Mouse (Mus musculus): ENCODE data around the gene Ddah2. TPM values are rescaled to one million over a fixed set of nuclear protein-coding genes. Genes with fewer than 3 reads are reported as not detected.

Gene Ddah2
- polyA plus RNA-seq, 1 experiment = 52.8 TPM

DNA sequence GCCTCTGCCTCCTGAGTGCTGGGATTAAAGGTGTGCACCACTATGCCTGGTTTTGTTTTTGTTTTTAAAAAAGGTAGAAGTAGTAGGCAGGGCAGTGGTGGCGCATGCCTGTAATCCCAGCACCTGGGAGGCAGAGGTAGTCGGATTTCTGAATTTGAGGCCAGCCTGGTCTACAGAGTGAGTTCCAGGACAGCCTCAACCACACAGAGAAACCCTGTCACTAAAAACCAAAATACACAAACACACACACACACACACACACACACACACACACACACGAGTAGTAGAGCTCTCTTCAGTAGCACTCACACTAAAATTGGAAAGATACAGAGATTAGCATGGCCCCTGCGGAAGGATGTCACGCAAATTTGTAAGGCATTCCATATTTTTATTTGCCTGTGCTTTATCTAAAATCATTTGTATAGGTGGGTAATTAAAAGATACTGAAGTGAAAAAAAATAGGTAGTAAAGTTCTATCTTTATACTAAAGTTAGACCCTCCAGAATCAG is 9.8 kb upstream of the Ddah2 start:
- peaks cover 14% of the 10 kb centered on the region for H3K4me1 ChIP-seq (ENCODE audit: control insufficient read depth, insufficient read depth, low read length)
- no peak for TF ChIP-seq POLR2A (IDR thresholded peaks at IDR 0.05; ENCODE audit: low read depth, low read length)
- no peak for TF ChIP-seq CTCF (IDR thresholded peaks at IDR 0.05; ENCODE audit: borderline replicate concordance, insufficient read depth, low read length)
- H3K27ac ChIP-seq (ENCODE audit: insufficient read depth, low read length) = peak overlapping the region; percentile 99
- H3K4me3 ChIP-seq (ENCODE audit: insufficient read depth, low read length) = no peak overlapping the region

DNA sequence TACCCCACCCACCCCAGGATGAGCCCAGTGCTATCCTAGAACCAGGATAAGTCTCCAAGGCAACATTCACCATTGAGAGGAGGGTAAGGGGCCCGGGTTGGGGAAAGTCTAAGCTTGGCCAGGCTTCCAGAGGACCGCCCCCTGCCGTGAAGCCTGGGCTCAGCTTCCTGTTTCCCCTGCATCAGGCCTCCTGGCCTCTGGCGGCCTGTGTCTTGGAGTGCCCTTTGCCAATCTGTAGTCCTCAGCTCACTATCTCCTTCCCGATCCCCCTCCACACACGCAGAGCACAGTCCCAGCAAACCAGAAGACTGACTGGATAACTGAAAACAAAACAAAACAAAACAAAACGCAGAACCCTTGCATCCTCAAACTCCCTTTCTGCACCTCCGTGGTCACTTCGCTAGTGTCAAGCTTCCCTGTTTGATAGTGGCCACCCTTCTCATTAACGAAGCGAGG is 9.2 kb upstream of the Ddah2 start, which contains the start of gene Clic1:
Clic1 (plus strand) TSS at position 406 of the 456 bp plus-strand sequence.
- Histone ChIP-seq H3K27ac (ENCODE audit: insufficient read depth, low read length) (peak within 1 kb of the TSS; percentile 99), H3K4me3 (ENCODE audit: insufficient read depth, low read length) (peak within 1 kb of the TSS; percentile 83), H3K4me1 (ENCODE audit: control insufficient read depth, insufficient read depth, low read length) (peaks cover 12% of the 10 kb centered on the region; the same call in 1 of the 2 replicates)
- TF ChIP-seq POLR2A (IDR thresholded peaks at IDR 0.05; ENCODE audit: low read depth, low read length) (peak; percentile 84), CTCF (IDR thresholded peaks at IDR 0.05; ENCODE audit: borderline replicate concordance, insufficient read depth, low read length) (no peak)

DNA sequence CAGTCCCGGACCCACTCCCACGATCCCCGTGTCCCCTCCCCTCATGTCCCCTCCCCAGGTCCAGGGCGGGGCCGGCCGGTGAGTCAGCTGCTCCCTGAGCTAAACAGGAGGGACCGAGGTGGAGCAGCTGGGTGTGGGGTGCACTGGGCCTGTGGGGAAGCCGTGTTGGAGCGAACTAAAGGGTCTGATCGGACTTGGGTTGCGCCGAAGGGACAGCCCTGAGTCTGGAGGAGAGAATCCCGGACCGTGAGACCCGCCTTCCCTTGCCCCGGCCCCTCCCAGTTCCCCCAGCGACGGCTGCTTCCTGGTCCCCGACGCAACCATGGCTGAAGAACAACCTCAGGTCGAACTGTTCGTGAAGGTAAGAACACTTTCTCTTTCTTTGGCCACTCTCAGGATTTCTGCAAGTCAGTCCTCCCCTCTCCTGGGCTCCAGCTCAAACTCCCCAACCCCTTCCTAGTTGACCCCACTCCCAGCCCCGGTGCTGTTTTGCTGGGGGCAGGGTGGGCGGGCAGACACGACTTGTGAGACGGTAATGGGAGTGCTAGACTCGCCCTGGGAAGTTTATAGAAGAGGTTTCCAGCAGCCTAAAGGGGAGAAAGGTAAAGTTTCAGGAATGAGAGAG is 8.6 kb upstream of the Ddah2 start:
- TF ChIP-seq POLR2A (IDR thresholded peaks at IDR 0.05; ENCODE audit: low read depth, low read length) (peak; percentile 94), CTCF (IDR thresholded peaks at IDR 0.05; ENCODE audit: borderline replicate concordance, insufficient read depth, low read length) (no peak)
- Histone ChIP-seq H3K4me3 (ENCODE audit: insufficient read depth, low read length) (peak overlapping the region; percentile 83), H3K27ac (ENCODE audit: insufficient read depth, low read length) (peak overlapping the region; percentile 99), H3K4me1 (ENCODE audit: control insufficient read depth, insufficient read depth, low read length) (0 out of 2 replicates have a peak, but pooled peaks cover 6% of the 10 kb centered on the region)

DNA sequence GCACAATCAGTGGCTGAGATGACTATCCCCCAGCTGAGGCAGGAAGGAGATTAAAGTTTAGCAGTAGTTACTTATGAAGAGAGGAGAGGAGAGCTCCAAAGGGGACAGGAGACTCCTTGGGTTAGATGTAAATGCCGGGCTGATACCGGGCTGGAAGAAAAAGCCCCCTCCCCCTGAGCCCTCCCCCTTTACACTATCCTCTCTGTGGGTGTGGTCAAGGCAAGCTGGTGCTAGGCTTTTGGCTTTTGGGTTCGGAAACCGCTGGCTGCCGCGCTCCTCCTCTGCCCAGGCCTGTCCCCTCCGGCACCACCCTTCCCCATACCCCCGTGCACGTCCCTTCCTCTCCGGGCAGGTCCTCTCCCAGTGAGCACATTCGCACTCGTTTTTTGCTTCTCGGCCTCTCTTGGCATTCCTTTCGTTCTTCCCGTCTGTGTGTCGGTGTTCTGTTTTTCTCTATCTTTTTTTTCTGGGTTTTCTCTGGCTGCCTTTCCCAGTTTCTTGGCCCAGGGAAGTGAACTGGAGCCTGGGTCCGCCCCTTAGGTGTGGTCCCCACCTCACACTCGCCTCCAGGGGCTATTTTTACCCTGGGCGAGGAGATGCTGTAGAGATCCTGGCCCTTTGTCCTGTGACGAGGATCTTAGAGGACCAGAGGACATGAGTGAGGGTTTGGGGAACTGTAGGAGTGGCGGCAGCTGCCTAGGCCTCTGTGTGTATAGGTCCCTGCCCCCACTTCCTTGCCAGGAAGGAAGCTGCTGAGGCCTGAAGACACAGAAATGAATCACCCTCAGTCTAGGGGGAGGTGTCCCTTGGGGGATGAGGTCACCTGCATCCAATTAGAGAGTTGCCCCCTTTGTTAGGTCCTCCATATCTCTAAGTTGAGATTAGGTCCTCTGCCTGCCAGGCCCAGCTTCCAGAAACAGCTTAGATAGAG is 7.4 kb upstream of the Ddah2 start:
- H3K27ac ChIP-seq (ENCODE audit: insufficient read depth, low read length) = peak overlapping the region; percentile 99
- H3K4me1 ChIP-seq (ENCODE audit: control insufficient read depth, insufficient read depth, low read length) = 0 out of 2 replicates have a peak, but pooled peaks cover 6% of the 10 kb centered on the region
- TF ChIP-seq POLR2A (IDR thresholded peaks at IDR 0.05; ENCODE audit: low read depth, low read length) = peak; percentile 80
- no peak for TF ChIP-seq CTCF (IDR thresholded peaks at IDR 0.05; ENCODE audit: borderline replicate concordance, insufficient read depth, low read length)
- peak overlapping the region; percentile 83 for H3K4me3 ChIP-seq (ENCODE audit: insufficient read depth, low read length)

DNA sequence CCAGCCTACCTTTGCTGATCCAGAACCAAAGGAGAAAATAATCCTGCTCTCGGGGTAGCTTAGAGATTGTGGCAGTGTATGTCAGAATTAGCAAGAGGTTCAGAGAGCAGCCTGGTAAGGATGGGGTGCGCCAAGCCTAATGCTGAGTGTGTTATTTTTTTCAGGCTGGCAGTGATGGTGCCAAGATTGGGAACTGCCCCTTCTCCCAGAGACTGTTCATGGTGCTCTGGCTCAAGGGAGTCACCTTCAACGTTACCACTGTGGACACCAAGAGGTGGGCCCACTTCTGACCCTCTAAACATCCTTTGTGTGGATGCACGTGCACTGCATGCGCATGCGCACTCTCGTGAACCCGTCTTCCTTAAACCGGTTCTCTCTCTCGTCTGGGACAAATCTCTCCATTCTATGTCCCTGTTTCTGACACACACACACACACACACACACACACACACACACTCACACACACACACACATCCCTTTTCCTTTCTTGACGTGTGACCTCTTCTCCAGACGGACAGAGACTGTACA is 6.5 kb upstream of the Ddah2 start:
- H3K4me1 ChIP-seq (ENCODE audit: control insufficient read depth, insufficient read depth, low read length) = 0 out of 2 replicates have a peak, but pooled peaks cover 6% of the 10 kb centered on the region

DNA sequence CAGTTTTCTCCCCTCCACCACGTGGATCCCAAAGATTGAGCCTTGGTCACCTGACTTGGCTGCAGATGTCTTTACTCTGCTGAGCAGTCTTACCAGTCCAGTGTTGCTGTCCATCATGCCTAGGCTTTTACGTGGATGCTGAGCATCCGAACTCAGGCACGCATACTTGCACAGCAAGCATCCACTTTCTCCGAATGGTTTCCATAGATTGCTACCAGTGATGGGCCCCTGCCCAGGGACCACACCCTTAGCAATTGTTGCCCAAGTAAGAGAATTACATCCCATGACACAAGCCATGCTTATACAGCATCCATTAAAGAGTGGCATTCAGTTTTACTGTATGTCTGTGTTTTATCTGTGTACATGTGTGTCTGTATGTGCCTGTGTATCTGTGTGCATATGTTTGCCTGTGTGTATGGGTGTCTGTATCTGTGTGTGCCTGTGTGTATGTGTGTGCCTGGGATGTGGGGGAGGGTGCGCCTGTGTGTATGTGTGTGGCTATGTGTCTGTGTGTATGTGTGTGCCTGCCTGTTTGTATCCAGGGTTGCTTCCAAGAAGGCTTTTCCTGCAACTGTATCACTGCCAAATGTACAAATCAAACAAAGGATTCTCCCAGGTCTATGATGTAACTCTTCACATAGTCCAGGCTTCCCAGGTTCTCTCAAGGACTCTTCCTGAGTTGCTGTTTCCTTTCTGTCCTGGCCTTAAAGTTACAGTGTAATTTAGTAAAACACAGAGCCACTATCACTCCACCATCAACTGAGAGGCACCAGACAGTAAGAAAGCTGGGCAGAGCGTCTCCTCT is 2.9 kb upstream of the Ddah2 start:
- TF ChIP-seq CTCF (IDR thresholded peaks at IDR 0.05; ENCODE audit: borderline replicate concordance, insufficient read depth, low read length) (no peak), POLR2A (IDR thresholded peaks at IDR 0.05; ENCODE audit: low read depth, low read length) (no peak)
- Histone ChIP-seq H3K4me3 (ENCODE audit: insufficient read depth, low read length) (no peak overlapping the region), H3K4me1 (ENCODE audit: control insufficient read depth, insufficient read depth, low read length) (0 out of 2 replicates have a peak, but pooled peaks cover 6% of the 10 kb centered on the region), H3K27ac (ENCODE audit: insufficient read depth, low read length) (no peak overlapping the region)

More for the DNA sequence above, 6.5 kb upstream of the Ddah2 start:
- no peak for TF ChIP-seq CTCF (IDR thresholded peaks at IDR 0.05; ENCODE audit: borderline replicate concordance, insufficient read depth, low read length)
- Histone ChIP-seq H3K27ac (ENCODE audit: insufficient read depth, low read length) (peak overlapping the region; percentile 99), H3K4me3 (ENCODE audit: insufficient read depth, low read length) (peak overlapping the region; percentile 83)

DNA sequence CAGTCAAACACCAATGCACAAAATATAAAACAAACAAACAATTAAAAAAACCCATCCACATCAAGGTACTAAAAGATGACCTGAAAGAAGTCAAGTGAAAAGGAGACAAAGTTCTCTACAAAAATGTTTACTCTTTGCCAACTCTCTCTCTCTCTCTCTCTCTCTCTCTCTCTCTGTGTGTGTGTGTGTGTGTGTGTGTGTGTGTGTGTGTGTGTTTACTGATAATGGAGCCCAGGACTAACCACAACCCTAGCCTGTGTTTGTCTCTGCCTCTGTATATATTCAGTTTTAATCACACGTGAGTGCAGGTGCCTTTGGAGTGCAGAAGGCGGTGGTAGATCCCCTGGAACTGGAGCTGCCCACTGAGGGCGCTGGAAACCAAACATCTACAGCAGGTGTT is 1.7 kb upstream of the Ddah2 start:
- no peak for TF ChIP-seq POLR2A (IDR thresholded peaks at IDR 0.05; ENCODE audit: low read depth, low read length)
- TF ChIP-seq CTCF (IDR thresholded peaks at IDR 0.05; ENCODE audit: borderline replicate concordance, insufficient read depth, low read length) = no peak
- Histone ChIP-seq H3K4me3 (ENCODE audit: insufficient read depth, low read length) (no peak overlapping the region), H3K27ac (ENCODE audit: insufficient read depth, low read length) (no peak overlapping the region), H3K4me1 (ENCODE audit: control insufficient read depth, insufficient read depth, low read length) (0 out of 2 replicates have a peak, but pooled peaks cover 6% of the 10 kb centered on the region)

DNA sequence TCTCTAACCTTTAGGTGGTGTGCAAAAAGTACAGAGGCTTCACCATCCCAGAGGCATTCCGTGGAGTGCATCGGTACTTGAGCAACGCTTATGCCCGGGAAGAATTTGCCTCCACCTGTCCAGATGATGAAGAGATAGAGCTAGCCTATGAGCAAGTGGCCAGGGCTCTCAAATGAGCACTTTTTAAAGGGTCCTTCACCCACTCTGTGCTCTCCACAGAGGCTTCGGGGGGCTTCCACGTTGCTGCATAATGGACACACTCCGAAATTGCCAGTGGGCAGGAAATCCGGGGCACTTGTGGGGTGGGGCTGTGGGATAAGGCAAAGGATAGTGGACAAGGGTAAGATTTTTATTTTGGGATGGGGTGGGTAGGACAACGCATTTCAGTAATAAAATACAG is 519 bp upstream of the Ddah2 start:
- TF ChIP-seq POLR2A (IDR thresholded peaks at IDR 0.05; ENCODE audit: low read depth, low read length) = no peak
- TF ChIP-seq CTCF (IDR thresholded peaks at IDR 0.05; ENCODE audit: borderline replicate concordance, insufficient read depth, low read length) = no peak
- 0 out of 2 replicates have a peak, but pooled peaks cover 3% of the 10 kb centered on the region for H3K4me1 ChIP-seq (ENCODE audit: control insufficient read depth, insufficient read depth, low read length)
- no peak overlapping the region for H3K27ac ChIP-seq (ENCODE audit: insufficient read depth, low read length)
- H3K4me3 ChIP-seq (ENCODE audit: insufficient read depth, low read length) = no peak overlapping the region

DNA sequence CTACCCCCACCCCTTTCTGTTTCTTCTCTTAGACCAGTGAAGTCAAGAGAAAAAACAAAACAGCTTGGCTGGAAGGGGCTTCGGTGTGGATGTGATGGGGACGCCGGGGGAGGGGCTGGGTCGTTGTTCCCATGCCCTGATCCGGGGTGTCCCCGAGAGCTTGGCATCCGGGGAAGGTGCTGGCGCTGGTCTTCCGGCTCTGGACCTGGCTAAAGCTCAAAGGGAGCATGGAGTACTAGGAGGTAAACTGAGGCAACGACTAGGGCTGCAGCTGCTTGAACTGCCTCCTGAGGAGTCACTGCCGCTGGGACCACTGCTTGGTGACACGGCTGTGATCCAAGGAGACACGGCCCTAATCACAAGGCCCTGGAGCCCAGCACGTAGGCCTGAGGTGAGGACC is 1.2 kb downstream of the Ddah2 start:
- TF ChIP-seq POLR2A (IDR thresholded peaks at IDR 0.05; ENCODE audit: low read depth, low read length) (no peak), CTCF (IDR thresholded peaks at IDR 0.05; ENCODE audit: borderline replicate concordance, insufficient read depth, low read length) (no peak)
- Histone ChIP-seq H3K4me1 (ENCODE audit: control insufficient read depth, insufficient read depth, low read length) (0 out of 2 replicates have a peak, but pooled peaks cover 3% of the 10 kb centered on the region), H3K27ac (ENCODE audit: insufficient read depth, low read length) (no peak overlapping the region), H3K4me3 (ENCODE audit: insufficient read depth, low read length) (peak overlapping the region; percentile 66)

Data from embryonic fibroblast, embryonic 13.5 days (primary cell).